Mouse (Mus musculus): ENCODE results near the gene Grik3. TPM values are rescaled to one million over a fixed set of nuclear protein-coding genes. Genes with fewer than 3 reads are reported as not detected.

Grik3 gene
- polyA plus RNA-seq, 1 experiment from 2014 or later: 0.11 TPM

DNA sequence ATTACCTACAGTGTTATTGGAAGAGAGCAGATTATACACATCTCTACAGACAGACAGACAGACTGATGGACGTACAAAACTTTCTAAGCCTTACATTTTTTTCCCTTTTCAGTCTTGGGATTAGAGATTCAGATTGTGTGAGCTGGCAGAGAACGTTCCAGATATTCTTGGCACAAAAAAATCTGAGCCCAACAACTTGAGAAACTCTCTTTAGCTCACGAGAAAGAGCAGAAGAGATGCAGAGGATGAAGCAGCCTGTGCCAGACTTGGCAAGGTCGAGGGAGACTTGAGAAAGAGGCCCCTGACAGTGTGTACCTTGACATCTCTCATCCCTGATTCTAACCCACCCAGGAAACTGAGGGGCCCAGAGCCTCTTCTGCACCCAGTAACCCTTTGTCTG is 15.6 kb upstream of the Grik3 start:
- no peaks in the 10 kb centered on the region for H3K9me3 ChIP-seq (ENCODE audit: low read length)
- H3K27ac ChIP-seq (ENCODE audit: low read length): no peak overlapping the region
- H3K36me3 ChIP-seq (ENCODE audit: insufficient read depth, low read length): no peaks in the 10 kb centered on the region
- H3K4me2 ChIP-seq (replicated peaks; ENCODE audit: low read depth, low read length): no peak overlapping the region
- no peak overlapping the region for H3K9ac ChIP-seq (replicated peaks; ENCODE audit: low read length)
- no peak for ATAC-seq (ENCODE audit: low FRiP score, low TSS enrichment)
- H3K27me3 ChIP-seq (ENCODE audit: insufficient read depth, low read length): peaks cover 24% of the 10 kb centered on the region
- H3K4me1 ChIP-seq (ENCODE audit: insufficient read depth, low read length): no peaks in the 10 kb centered on the region
- no peak overlapping the region for H3K4me3 ChIP-seq (ENCODE audit: low read length)
- 76% methylated on average over 4 of the region's 4 CpGs for WGBS

DNA sequence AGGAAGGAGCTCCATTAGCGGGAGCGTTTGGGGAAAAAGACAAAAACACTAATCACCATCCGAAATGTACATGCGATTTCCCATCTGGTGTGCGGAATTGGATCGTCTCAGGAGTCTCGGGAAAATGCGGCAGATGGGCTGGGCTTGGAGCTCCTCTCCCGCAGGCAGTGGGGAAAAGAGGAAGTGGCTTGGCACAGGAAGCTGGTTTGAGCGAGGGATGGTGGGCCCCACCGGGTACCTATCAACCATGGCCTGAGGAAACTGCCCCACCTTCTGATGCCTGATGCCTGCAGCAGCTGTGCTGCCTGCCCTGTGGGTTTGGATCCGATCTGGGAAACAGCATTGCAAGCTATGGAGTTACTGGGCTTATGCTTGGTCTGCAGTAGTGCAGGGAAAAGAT is 12.4 kb upstream of the Grik3 start:
- Histone ChIP-seq H3K4me3 (ENCODE audit: low read length) (no peak overlapping the region), H3K27me3 (ENCODE audit: insufficient read depth, low read length) (peaks cover 50% of the 10 kb centered on the region), H3K4me1 (ENCODE audit: insufficient read depth, low read length) (no peaks in the 10 kb centered on the region), H3K9ac (replicated peaks; ENCODE audit: low read length) (no peak overlapping the region), H3K4me2 (replicated peaks; ENCODE audit: low read depth, low read length) (no peak overlapping the region), H3K36me3 (ENCODE audit: insufficient read depth, low read length) (no peaks in the 10 kb centered on the region), H3K27ac (ENCODE audit: low read length) (no peak overlapping the region), H3K9me3 (ENCODE audit: low read length) (no peaks in the 10 kb centered on the region)
- no peak for ATAC-seq (ENCODE audit: low FRiP score, low TSS enrichment)
- 26% methylated on average over 12 of the region's 12 CpGs for WGBS

DNA sequence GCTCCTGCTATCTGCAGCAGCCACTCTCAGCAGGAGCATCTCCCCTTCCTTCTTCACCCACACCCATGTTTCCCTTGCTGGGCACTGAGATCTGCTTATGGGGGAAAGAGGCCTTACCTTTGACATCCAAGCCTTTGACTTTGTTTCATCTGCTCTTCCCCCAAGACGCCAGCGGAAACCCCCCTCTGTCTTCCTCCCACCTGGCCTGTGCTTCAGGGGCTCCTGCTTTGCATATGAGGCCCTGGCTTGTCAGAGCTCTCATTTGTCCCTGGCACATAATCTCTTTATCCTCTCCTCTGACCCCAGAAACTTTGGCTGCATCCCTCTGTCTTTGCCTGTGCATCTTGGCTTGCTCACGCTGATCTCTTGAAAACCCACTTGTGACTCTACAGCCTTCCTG is 9.2 kb upstream of the Grik3 start:
- no peak overlapping the region for H3K9ac ChIP-seq (replicated peaks; ENCODE audit: low read length)
- no peak overlapping the region for H3K4me2 ChIP-seq (replicated peaks; ENCODE audit: low read depth, low read length)
- 42% methylated on average over 3 of the region's 3 CpGs for WGBS
- no peak for ATAC-seq (ENCODE audit: low FRiP score, low TSS enrichment)
- no peaks in the 10 kb centered on the region for H3K4me1 ChIP-seq (ENCODE audit: insufficient read depth, low read length)
- no peak overlapping the region for H3K4me3 ChIP-seq (ENCODE audit: low read length)
- H3K27me3 ChIP-seq (ENCODE audit: insufficient read depth, low read length): peaks cover 77% of the 10 kb centered on the region
- no peaks in the 10 kb centered on the region for H3K9me3 ChIP-seq (ENCODE audit: low read length)
- H3K36me3 ChIP-seq (ENCODE audit: insufficient read depth, low read length): no peaks in the 10 kb centered on the region
- H3K27ac ChIP-seq (ENCODE audit: low read length): no peak overlapping the region

DNA sequence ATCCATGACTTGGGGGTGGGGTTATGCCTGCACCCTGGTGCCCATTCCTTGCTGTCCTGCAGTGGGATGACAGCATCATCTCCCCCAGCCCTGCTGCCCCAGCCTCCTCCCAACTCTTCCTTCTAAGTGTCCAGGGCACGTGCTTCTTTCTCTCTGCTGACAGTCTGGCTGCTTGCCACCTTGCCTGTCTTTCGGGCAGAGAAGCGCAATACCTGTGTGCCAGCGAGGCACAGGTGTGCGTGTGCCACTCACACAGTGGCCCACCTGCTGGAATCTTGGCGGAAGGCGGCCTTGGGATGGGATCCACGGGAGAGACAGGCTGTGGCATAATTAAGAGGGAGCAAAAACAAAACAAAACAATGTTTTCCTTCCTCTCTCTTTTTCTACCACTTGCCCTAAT is 6.4 kb upstream of the Grik3 start:
- 43% methylated on average over 8 of the region's 8 CpGs for WGBS

DNA sequence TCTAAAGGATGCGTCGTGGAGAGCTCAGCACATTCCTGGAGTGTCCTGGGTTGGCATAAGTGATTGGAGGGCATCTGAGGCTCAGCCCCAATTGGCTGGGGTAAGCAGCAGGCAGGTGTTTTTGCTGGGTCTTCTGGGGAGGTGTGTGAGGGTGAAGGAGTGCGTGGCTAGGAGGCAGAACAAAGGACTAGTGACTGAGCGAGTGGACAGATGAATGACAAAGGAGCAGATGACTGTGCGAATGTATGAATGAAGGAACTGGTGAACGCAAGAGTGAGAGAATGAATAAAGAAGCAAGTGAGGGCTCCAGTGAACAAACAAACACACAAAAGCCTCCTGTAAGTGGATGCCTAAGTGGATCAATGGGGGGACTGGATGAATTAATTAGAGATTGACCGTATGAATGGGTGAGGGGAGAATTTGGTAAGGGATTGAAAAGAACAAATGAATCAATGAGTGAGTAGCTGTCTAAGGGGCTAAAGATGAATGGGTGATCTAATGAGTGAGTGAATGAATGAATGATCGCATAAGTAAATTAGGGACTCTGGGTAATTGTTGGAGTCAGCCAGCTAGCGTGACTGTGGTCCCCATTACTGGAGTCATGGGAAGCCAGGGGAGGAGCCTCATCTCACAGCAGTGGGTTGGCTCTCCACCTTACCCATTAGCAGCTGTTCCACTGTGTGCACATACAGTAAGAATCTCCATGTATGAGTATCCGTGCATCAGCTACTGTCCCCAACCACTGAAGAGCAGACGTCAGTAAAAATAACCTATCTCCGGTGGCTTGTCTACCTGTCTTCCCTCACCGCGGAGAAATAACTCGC is 4.9 kb upstream of the Grik3 start:
- peaks cover 93% of the 10 kb centered on the region for H3K27me3 ChIP-seq (ENCODE audit: insufficient read depth, low read length)
- H3K9ac ChIP-seq (replicated peaks; ENCODE audit: low read length): no peak overlapping the region
- WGBS: 48% methylated on average over 15 of the region's 15 CpGs
- H3K4me3 ChIP-seq (ENCODE audit: low read length): no peak overlapping the region
- H3K4me2 ChIP-seq (replicated peaks; ENCODE audit: low read depth, low read length): no peak overlapping the region
- no peaks in the 10 kb centered on the region for H3K36me3 ChIP-seq (ENCODE audit: insufficient read depth, low read length)
- H3K9me3 ChIP-seq (ENCODE audit: low read length): no peaks in the 10 kb centered on the region
- ATAC-seq (ENCODE audit: low FRiP score, low TSS enrichment): no peak
- H3K4me1 ChIP-seq (ENCODE audit: insufficient read depth, low read length): peaks cover 12% of the 10 kb centered on the region
- H3K27ac ChIP-seq (ENCODE audit: low read length): no peak overlapping the region

More for the DNA sequence above, 6.4 kb upstream of the Grik3 start:
- peaks cover 88% of the 10 kb centered on the region for H3K27me3 ChIP-seq (ENCODE audit: insufficient read depth, low read length)
- no peak overlapping the region for H3K4me3 ChIP-seq (ENCODE audit: low read length)
- no peaks in the 10 kb centered on the region for H3K36me3 ChIP-seq (ENCODE audit: insufficient read depth, low read length)
- ATAC-seq (ENCODE audit: low FRiP score, low TSS enrichment): no peak
- H3K9me3 ChIP-seq (ENCODE audit: low read length): no peaks in the 10 kb centered on the region
- H3K9ac ChIP-seq (replicated peaks; ENCODE audit: low read length): no peak overlapping the region
- H3K27ac ChIP-seq (ENCODE audit: low read length): no peak overlapping the region
- no peaks in the 10 kb centered on the region for H3K4me1 ChIP-seq (ENCODE audit: insufficient read depth, low read length)
- no peak overlapping the region for H3K4me2 ChIP-seq (replicated peaks; ENCODE audit: low read depth, low read length)

DNA sequence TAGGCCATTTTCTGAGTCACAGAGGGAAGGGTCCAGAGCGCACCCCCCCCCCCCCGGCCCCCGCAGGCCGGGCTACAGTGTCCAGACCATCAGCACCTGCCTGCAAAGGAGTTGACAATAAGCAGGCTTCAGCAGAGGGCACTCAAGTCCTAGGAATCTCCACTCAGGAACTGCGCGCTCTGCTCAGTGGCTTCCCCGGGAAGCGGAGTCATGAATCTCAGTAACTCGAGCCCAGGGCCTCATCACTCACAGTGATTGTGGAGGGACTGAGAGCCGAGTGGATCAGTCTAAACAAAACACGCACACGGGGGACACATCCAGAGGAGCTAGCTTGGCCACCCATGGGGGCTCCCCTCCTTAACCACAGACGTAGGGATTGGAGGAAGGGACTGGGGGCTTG is 3.9 kb upstream of the Grik3 start:
- no peak overlapping the region for H3K9ac ChIP-seq (replicated peaks; ENCODE audit: low read length)
- H3K4me3 ChIP-seq (ENCODE audit: low read length): no peak overlapping the region
- peaks cover 93% of the 10 kb centered on the region for H3K27me3 ChIP-seq (ENCODE audit: insufficient read depth, low read length)
- 2% methylated on average over 13 of the region's 13 CpGs for WGBS
- peaks cover 21% of the 10 kb centered on the region for H3K4me1 ChIP-seq (ENCODE audit: insufficient read depth, low read length)
- no peaks in the 10 kb centered on the region for H3K36me3 ChIP-seq (ENCODE audit: insufficient read depth, low read length)
- H3K9me3 ChIP-seq (ENCODE audit: low read length): no peaks in the 10 kb centered on the region
- H3K27ac ChIP-seq (ENCODE audit: low read length): no peak overlapping the region
- no peak for ATAC-seq (ENCODE audit: low FRiP score, low TSS enrichment)
- no peak overlapping the region for H3K4me2 ChIP-seq (replicated peaks; ENCODE audit: low read depth, low read length)

DNA sequence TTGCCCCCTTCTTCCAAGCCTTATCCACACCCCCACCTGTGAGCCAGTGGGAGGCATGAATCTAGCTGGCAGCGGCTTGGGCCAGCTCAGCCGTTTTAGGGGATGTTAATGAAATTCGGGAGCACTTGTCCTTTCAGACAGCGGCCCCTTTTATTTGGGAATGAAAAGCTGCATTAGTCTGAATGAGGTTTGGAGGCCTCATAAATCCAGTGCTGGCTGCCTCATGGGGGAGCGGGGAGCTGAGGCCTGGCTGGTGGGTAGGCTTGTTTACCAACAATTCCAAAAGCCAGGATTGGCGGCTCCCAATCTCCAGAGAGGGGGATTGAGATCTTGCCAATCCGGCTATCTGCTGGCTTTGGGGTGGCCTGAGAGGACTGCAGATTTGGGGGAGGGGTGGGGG is 3.5 kb upstream of the Grik3 start:
- H3K36me3 ChIP-seq (ENCODE audit: insufficient read depth, low read length): no peaks in the 10 kb centered on the region
- peaks cover 23% of the 10 kb centered on the region for H3K4me1 ChIP-seq (ENCODE audit: insufficient read depth, low read length)
- no peak overlapping the region for H3K4me2 ChIP-seq (replicated peaks; ENCODE audit: low read depth, low read length)
- no peak for ATAC-seq (ENCODE audit: low FRiP score, low TSS enrichment)
- 0% methylated on average over 7 of the region's 7 CpGs for WGBS
- no peak overlapping the region for H3K27ac ChIP-seq (ENCODE audit: low read length)
- H3K9me3 ChIP-seq (ENCODE audit: low read length): no peaks in the 10 kb centered on the region
- no peak overlapping the region for H3K9ac ChIP-seq (replicated peaks; ENCODE audit: low read length)
- H3K27me3 ChIP-seq (ENCODE audit: insufficient read depth, low read length): peaks cover 93% of the 10 kb centered on the region
- H3K4me3 ChIP-seq (ENCODE audit: low read length): no peak overlapping the region

DNA sequence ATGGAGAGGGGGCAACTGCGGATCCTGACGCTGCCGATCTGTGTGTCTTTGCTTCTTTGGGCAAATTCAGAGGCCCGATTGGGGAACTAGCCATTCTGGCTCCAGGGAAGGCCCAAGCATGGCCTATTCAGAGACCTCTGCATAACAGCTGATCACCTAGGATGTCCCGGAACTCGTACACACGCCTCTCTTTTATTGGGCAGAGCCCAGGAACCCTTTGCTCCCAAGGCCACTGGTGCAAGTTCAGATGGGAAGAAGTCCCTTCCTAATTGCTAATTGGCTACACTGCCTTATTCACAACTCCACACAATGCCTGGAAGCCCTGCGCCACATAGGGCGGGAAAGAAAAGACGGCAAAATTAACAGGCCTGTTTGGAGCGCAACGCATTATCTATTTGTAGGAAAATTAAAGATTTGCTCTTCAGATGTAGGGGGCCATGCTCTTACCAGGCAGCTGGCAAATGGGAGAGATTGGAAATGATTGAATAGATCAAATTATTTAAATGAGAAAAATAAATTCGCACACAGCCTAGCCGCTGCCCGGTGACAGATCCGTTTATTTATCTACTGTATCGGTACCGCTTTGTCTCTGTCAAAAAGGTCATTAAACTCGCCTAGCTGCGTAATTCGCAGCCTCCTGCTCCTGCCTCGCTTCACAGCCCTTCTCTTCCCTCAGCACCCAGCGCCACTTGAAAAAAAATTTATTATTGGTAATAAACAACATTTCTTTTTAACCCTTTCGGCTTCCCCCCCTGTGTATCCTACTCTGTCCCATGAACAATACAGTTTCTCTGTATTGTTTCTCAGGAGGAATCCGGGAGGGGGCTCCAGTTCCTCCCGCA is 1.5 kb upstream of the Grik3 start:
- 3% methylated on average over 26 of the region's 26 CpGs for WGBS
- Histone ChIP-seq H3K27ac (ENCODE audit: low read length) (no peak overlapping the region), H3K27me3 (ENCODE audit: insufficient read depth, low read length) (peaks cover 100% of the 10 kb centered on the region), H3K9ac (replicated peaks; ENCODE audit: low read length) (no peak overlapping the region), H3K36me3 (ENCODE audit: insufficient read depth, low read length) (no peaks in the 10 kb centered on the region), H3K4me3 (ENCODE audit: low read length) (no peak overlapping the region), H3K4me2 (replicated peaks; ENCODE audit: low read depth, low read length) (no peak overlapping the region), H3K4me1 (ENCODE audit: insufficient read depth, low read length) (peaks cover 23% of the 10 kb centered on the region), H3K9me3 (ENCODE audit: low read length) (no peaks in the 10 kb centered on the region)
- ATAC-seq (ENCODE audit: low FRiP score, low TSS enrichment): no peak

DNA sequence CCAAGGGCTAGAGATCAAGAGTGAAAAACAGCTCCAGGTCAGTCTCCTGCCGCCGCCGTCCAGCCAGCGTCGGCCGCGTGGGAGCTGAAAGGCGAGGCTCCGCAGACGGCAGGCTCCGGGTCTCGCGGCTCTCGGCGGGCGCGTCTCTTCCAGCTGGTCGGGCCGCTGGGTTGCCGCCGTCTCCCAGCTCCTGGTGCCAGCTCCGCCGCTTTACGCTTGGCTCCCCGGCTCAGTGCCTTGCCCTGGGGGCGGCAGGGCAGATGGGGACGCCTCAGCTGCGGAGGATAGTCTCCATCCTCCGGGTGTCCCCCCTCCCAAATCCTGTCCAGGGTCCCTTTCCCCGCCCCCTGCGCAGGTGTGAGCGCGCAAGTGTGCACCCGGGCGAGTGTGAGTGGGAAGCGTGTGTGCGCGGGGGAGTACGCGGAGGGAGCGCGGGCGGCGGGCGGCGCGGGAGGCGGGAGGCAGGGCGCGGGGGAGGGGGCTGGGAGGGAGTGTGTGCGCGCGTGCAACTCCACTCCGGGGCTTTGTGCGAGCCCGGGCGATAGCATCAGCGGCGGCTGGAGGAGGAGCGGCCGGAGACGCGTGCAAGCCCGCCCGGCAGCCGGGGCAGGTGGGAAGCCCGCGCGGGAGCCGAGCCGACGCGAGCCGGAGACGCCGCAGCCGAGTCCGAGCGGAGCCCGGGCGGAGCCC is 454 bp upstream of the Grik3 start:
- ATAC-seq (ENCODE audit: low FRiP score, low TSS enrichment): peak; percentile 49; the same call in 1 of the 2 replicates
- Histone ChIP-seq H3K4me3 (ENCODE audit: low read length) (peak overlapping the region; percentile 40), H3K27ac (ENCODE audit: low read length) (no peak overlapping the region), H3K4me1 (ENCODE audit: insufficient read depth, low read length) (peaks cover 23% of the 10 kb centered on the region), H3K9ac (replicated peaks; ENCODE audit: low read length) (no peak overlapping the region), H3K36me3 (ENCODE audit: insufficient read depth, low read length) (no peaks in the 10 kb centered on the region), H3K9me3 (ENCODE audit: low read length) (no peaks in the 10 kb centered on the region), H3K4me2 (replicated peaks; ENCODE audit: low read depth, low read length) (peak overlapping the region; percentile 61), H3K27me3 (ENCODE audit: insufficient read depth, low read length) (peaks cover 100% of the 10 kb centered on the region)
- WGBS: under 1% methylated on average over 44 of the region's 81 CpGs

Measured in kidney, embryonic 16.5 days (tissue).